In genomic region chr7:144420552-144420951, GRCm38 (mm10) we compare ENCODE assay signal across 27 mouse cellular contexts. TPM values are rescaled to one million over a fixed set of nuclear protein-coding genes. Genes with fewer than 3 reads are reported as not detected.
A peak's percentile ranks its signal among the peaks of the same experiment; 100 is the strongest.
DNase-seq lines count a peak whose midpoint lies in the region; ATAC-seq and TF ChIP-seq lines count a peak whose summit lies in the region.
"Had no signal": no experiment of that assay in that cellular context is flagged by ENCODE, and none has a peak within 500 bp of the region (broad histone marks: within the 10 kb centered on the region; RNA-seq: fewer than 3 reads in every experiment).

No protein-coding gene starts in this region.

- WGBS in embryonic facial prominence, embryonic 11.5 days, result 20% methylated on average over 16 of the region's 16 CpGs
- WGBS in embryonic facial prominence, embryonic 10.5 days, result 21% methylated on average over 16 of the region's 16 CpGs
- 23% methylated on average over 16 of the region's 16 CpGs for WGBS in kidney, postnatal 0 days
- WGBS in kidney, adult 2 months, result 40% methylated on average over 16 of the region's 16 CpGs
- WGBS in limb, embryonic 13.5 days, result 28% methylated on average over 16 of the region's 16 CpGs

- no peak overlapping the region for H3K9ac ChIP-seq in embryonic facial prominence, embryonic 11.5 days (replicated peaks; ENCODE audit: low read length)
- no peak overlapping the region for H3K9ac ChIP-seq in kidney, postnatal 0 days (ENCODE audit: low read depth, low read length)
- H3K9ac ChIP-seq in limb, embryonic 13.5 days, result no peak overlapping the region; the same call in 1 of the 2 replicates
- H3K9ac ChIP-seq: embryonic facial prominence, embryonic 12.5 days; heart, embryonic 12.5 days; intestine, embryonic 15.5 days; lung, embryonic 15.5 days; midbrain, embryonic 13.5 days; stomach, embryonic 15.5 days had no signal

- TF ChIP-seq POLR2A in kidney, adult 2 months (IDR thresholded peaks at IDR 0.05; ENCODE audit: low read depth, low read length), result no peak

- H3K36me3 ChIP-seq in embryonic facial prominence, embryonic 11.5 days (replicated peaks; ENCODE audit: control insufficient read depth, insufficient read depth, low read depth, low read length), result no peaks in the 10 kb centered on the region
- no peaks in the 10 kb centered on the region for H3K36me3 ChIP-seq in embryonic facial prominence, embryonic 10.5 days (replicated peaks)
- no peaks in the 10 kb centered on the region for H3K36me3 ChIP-seq in kidney, postnatal 0 days (ENCODE audit: insufficient read depth, low read length)
- H3K36me3 ChIP-seq in kidney, adult 2 months (ENCODE audit: control insufficient read depth, insufficient read depth, low read length), result no peaks in the 10 kb centered on the region
- no peaks in the 10 kb centered on the region for H3K36me3 ChIP-seq in limb, embryonic 13.5 days
- H3K36me3 ChIP-seq: embryonic facial prominence, embryonic 12.5 days; heart, embryonic 12.5 days; intestine, embryonic 15.5 days; lung, embryonic 15.5 days; stomach, embryonic 15.5 days had no signal

- H3K27me3 ChIP-seq in embryonic facial prominence, embryonic 11.5 days (ENCODE audit: control insufficient read depth, insufficient read depth, low read length), result no peaks in the 10 kb centered on the region
- 0 out of 2 replicates have a peak, but pooled peaks cover 5% of the 10 kb centered on the region for H3K27me3 ChIP-seq in embryonic facial prominence, embryonic 10.5 days (replicated peaks; ENCODE audit: low read depth, poor library complexity, severe bottlenecking)
- no peaks in the 10 kb centered on the region for H3K27me3 ChIP-seq in kidney, postnatal 0 days (ENCODE audit: insufficient read depth, low read length)
- H3K27me3 ChIP-seq in kidney, adult 2 months (replicated peaks; ENCODE audit: control insufficient read depth, insufficient read depth, low read length), result no peaks in the 10 kb centered on the region
- H3K27me3 ChIP-seq in limb, embryonic 13.5 days, result no peaks in the 10 kb centered on the region
- H3K27me3 ChIP-seq: embryonic facial prominence, embryonic 12.5 days; intestine, embryonic 15.5 days; lung, embryonic 15.5 days; midbrain, embryonic 13.5 days; stomach, embryonic 15.5 days had no signal

- H3K4me2 ChIP-seq in embryonic facial prominence, embryonic 11.5 days (ENCODE audit: low read depth, low read length), result no peak overlapping the region
- H3K4me2 ChIP-seq in kidney, postnatal 0 days (ENCODE audit: low read length), result no peak overlapping the region
- 0 out of 2 replicates have a peak overlapping the region, but pooled peaks have one; percentile 11 for H3K4me2 ChIP-seq in limb, embryonic 13.5 days (replicated peaks)
- H3K4me2 ChIP-seq: embryonic facial prominence, embryonic 12.5 days; heart, embryonic 12.5 days; intestine, embryonic 15.5 days; liver, embryonic 11.5 days; lung, embryonic 15.5 days; midbrain, embryonic 13.5 days; stomach, embryonic 15.5 days had no signal

- no peak for TF ChIP-seq CTCF in kidney, postnatal 0 days (IDR thresholded peaks at IDR 0.05; ENCODE audit: low read depth)
- no peak for TF ChIP-seq CTCF in kidney, adult 2 months (conservative IDR thresholded peaks at IDR 0.05; ENCODE audit: insufficient read depth, insufficient read length, low read depth, low read length)

- peak; percentile 14 for DNase-seq in embryonic facial prominence, embryonic 11.5 days (ENCODE audit: low spot score)
- no peak for DNase-seq in embryonic facial prominence, embryonic 10.5 days (ENCODE audit: low spot score)
- DNase-seq in kidney, postnatal 0 days (ENCODE audit: low spot score), result peak; percentile 30
- no peak for DNase-seq in kidney, adult 2 months
- no peak for DNase-seq in right cerebral cortex, postnatal 10 days (ENCODE audit: low spot score in 2 of 2)
- DNase-seq: adrenal gland, postnatal 25 days; cerebellum, adult 8-10 months; gastrocnemius, adult 2 months; gastrocnemius, postnatal 36 days; heart, adult 2 months; heart, postnatal 4 days; kidney, adult 9 months; kidney, postnatal 25 days; retina, postnatal 1 day; right cerebral cortex, postnatal 25 days had no signal

- no peak overlapping the region for H3K27ac ChIP-seq in embryonic facial prominence, embryonic 11.5 days (replicated peaks; ENCODE audit: low read depth, low read length)
- H3K27ac ChIP-seq in embryonic facial prominence, embryonic 10.5 days (replicated peaks), result no peak overlapping the region
- H3K27ac ChIP-seq in kidney, postnatal 0 days, result no peak overlapping the region
- no peak overlapping the region for H3K27ac ChIP-seq in kidney, adult 2 months (ENCODE audit: insufficient read depth, low read depth, low read length)
- H3K27ac ChIP-seq in limb, embryonic 13.5 days, result no peak overlapping the region
- H3K27ac ChIP-seq: embryonic facial prominence, embryonic 12.5 days; gastrocnemius, adult 2 months; heart, adult 2 months; intestine, embryonic 15.5 days; lung, embryonic 15.5 days; midbrain, embryonic 13.5 days; stomach, embryonic 15.5 days had no signal

- H3K9me3 ChIP-seq in embryonic facial prominence, embryonic 11.5 days (replicated peaks; ENCODE audit: control insufficient read depth, low read length), result no peaks in the 10 kb centered on the region
- H3K9me3 ChIP-seq in embryonic facial prominence, embryonic 10.5 days, result no peaks in the 10 kb centered on the region
- no peaks in the 10 kb centered on the region for H3K9me3 ChIP-seq in kidney, postnatal 0 days (replicated peaks; ENCODE audit: low read length)
- no peaks in the 10 kb centered on the region for H3K9me3 ChIP-seq in limb, embryonic 13.5 days
- H3K9me3 ChIP-seq: embryonic facial prominence, embryonic 12.5 days; heart, embryonic 12.5 days; intestine, embryonic 15.5 days; lung, embryonic 15.5 days; megakaryocyte, embryonic 14.5 days; midbrain, embryonic 13.5 days; stomach, embryonic 15.5 days had no signal

- peaks cover 5% of the 10 kb centered on the region for H3K4me1 ChIP-seq in embryonic facial prominence, embryonic 11.5 days (ENCODE audit: control insufficient read depth, insufficient read depth, low read length)
- H3K4me1 ChIP-seq in embryonic facial prominence, embryonic 10.5 days, result peaks cover 37% of the 10 kb centered on the region
- H3K4me1 ChIP-seq in kidney, postnatal 0 days (replicated peaks; ENCODE audit: insufficient read depth, low read length), result no peaks in the 10 kb centered on the region
- H3K4me1 ChIP-seq in kidney, adult 2 months (ENCODE audit: control insufficient read depth, insufficient read depth, low read length), result no peaks in the 10 kb centered on the region
- H3K4me1 ChIP-seq in limb, embryonic 13.5 days, result peaks cover 27% of the 10 kb centered on the region

- H3K4me3 ChIP-seq in embryonic facial prominence, embryonic 11.5 days (ENCODE audit: low read depth, low read length), result no peak overlapping the region
- no peak overlapping the region for H3K4me3 ChIP-seq in embryonic facial prominence, embryonic 10.5 days
- H3K4me3 ChIP-seq in kidney, postnatal 0 days (replicated peaks; ENCODE audit: low read depth, low read length), result no peak overlapping the region
- no peak overlapping the region for H3K4me3 ChIP-seq in kidney, adult 2 months (ENCODE audit: insufficient read depth, low read depth, low read length)
- H3K4me3 ChIP-seq in limb, embryonic 13.5 days, result no peak overlapping the region
- H3K4me3 ChIP-seq: embryonic facial prominence, embryonic 12.5 days; gastrocnemius, adult 2 months; heart, adult 2 months; heart, embryonic 12.5 days; intestine, embryonic 15.5 days; lung, embryonic 15.5 days; midbrain, embryonic 13.5 days; stomach, embryonic 15.5 days had no signal

- ATAC-seq in embryonic facial prominence, embryonic 11.5 days (replicated peaks; ENCODE audit: insufficient number of reproducible peaks, low FRiP score, low TSS enrichment, low read depth), result no peak
- ATAC-seq in kidney, postnatal 0 days (replicated peaks; ENCODE audit: low FRiP score, low read depth), result no peak
- ATAC-seq in granulocyte monocyte progenitor cell, adult 5-6 weeks (replicated peaks; ENCODE audit: poor library complexity, severe bottlenecking), result peak; percentile 65
- 0 out of 2 replicates have a peak, but pooled peaks have one; percentile 27 for ATAC-seq in limb, embryonic 13.5 days (ENCODE audit: low FRiP score, low read depth)
- ATAC-seq: CD4-positive, CD25-positive, alpha-beta regulatory T cell, adult 4 months; forebrain, embryonic 16.5 days; intestine, embryonic 15.5 days; midbrain, embryonic 13.5 days had no signal

RNA-seq across cellular contexts. Expression of gene Cttn, which starts 50.3 kb away (rescaled TPM):
- 162 and 169 TPM in 2 replicates for polyA plus RNA-seq in embryonic facial prominence, embryonic 11.5 days (2014; fragmentation: Nextera tagmentation; extraction: Ambion mirVana)
- polyA plus RNA-seq in embryonic facial prominence, embryonic 10.5 days (2016; fragmentation: Nextera tagmentation; extraction: Ambion mirVana), result 196 and 200 TPM in 2 replicates
- 136 and 154 TPM in 2 replicates for polyA plus RNA-seq in kidney, postnatal 0 days (2015; fragmentation: Nextera tagmentation; extraction: Ambion mirVana)
- 85.8 and 91.3 TPM in 2 replicates for polyA plus RNA-seq in kidney, adult 2 months (2012; rRNA removed)
- 1.5 and 2.4 TPM in 2 replicates for total RNA-seq in granulocyte monocyte progenitor cell, adult 5-6 weeks (2014; fragmentation: Nextera tagmentation)
- total RNA-seq in granulocyte monocyte progenitor cell, adult 5-6 weeks (2017), result 2.3 and 6.8 TPM in 2 replicates
- 184 and 192 TPM in 2 replicates for polyA plus RNA-seq in limb, embryonic 13.5 days (2015; fragmentation: Nextera tagmentation; extraction: Ambion mirVana)

Comparison
In these comparisons a context has a peak if more than half of its experiments do, and no peak if none do; other contexts are left out.
1. DNase-seq: peak in embryonic facial prominence, embryonic 11.5 days (single experiment) and kidney, postnatal 0 days (single experiment); none in embryonic facial prominence, embryonic 10.5 days (single experiment), kidney, adult 2 months (single experiment) and right cerebral cortex, postnatal 10 days (0 of 2).
2. ATAC-seq: peak in granulocyte monocyte progenitor cell, adult 5-6 weeks (single experiment) and limb, embryonic 13.5 days (single experiment); none in embryonic facial prominence, embryonic 11.5 days (single experiment) and kidney, postnatal 0 days (single experiment).